Mouse (Mus musculus): ENCODE results near the gene Snrnp35.

The Snrnp35 gene

GRCm38 (mm10) chr5:124500037-124500436 lies 17.1 kb downstream of the Snrnp35 start:
- CTCF ChIA-PET = interaction anchor here (0.7 kb wide), 1 partner anchor 11 kb away, joined by 6 read pairs; no protein-coding TSS in a partner anchor

- CTCF ChIA-PET = no interaction called here
These were observed 17.6 kb downstream of the Snrnp35 start for GRCm38 (mm10) chr5:124500573-124500972.

DNA sequence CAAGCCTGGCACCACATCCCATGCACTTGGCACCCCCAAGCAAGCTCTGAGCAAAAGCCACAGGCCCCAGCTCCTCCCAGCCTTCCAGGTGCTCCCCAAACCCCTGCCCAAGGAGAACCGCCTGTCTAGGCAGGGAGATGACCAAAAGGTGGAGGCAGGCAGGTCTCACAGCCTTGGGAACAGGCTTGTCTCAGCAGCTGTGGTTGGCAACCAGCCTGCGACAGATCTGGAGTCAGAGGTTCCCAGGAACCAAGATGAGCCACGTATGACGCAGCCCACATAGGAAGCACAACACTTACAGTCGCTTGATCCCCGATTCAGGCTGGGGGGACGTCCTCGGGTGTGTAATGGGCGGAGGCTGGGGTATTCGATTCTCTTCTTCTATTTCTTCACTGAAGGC lies 18.6 kb downstream of the Snrnp35 start:
- CTCF ChIA-PET = interaction anchor here (0.6 kb wide), 1 partner anchor 29 kb away, joined by 3 read pairs; no protein-coding TSS in a partner anchor

DNA sequence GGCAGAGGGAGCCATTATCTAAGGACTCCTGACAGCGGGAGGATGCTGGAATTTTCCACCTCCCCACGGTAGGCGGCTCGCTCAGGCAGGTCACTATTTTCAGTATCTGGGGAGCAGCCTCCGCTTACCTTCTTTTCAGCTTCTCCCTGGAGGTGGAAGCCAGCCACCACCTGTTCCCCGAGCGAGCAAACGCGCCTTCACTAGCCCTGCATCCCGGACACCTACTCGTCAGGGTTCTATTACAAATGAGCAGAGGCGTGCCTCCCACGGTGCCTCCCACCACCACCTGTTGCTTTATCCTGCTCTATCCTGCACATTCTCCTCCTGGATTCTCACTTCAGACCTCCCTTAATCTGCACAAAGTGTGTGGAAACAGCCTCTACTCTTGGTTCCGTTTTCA lies 20.8 kb downstream of the Snrnp35 start:
- CTCF ChIA-PET = no interaction called here

GRCm38 (mm10) chr5:124505235-124505634 lies 22.3 kb downstream of the Snrnp35 start:
- CTCF ChIA-PET = no interaction called here

DNA sequence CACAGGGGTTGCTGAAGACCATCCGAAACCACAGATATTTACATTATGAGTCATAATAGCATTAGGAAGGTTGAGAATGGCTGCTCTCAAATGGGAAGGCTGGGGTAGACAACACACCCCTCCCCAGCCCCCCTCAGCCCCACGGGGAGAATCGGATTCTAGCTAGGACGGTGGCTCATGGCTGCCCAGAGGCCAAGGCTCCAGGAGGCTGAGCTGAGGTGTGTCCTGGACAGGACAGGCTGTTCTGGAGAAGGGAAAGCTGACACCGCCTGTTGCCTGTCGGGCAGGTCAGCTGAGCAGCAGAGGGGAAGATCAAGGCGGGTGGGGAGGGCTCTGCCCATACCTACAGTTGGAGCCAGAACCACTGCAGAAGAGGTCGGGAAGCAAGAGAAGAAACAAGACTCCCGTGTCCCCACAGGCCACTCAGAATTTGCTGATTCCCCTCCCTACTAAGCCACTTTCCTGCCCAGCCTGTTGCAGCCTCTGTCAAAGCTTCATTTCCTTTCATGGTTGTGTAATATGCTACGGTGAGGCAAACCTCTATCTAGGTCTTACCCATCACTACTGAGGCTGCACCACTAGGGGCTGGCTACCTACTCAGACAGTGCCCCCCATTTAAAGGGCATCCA lies 23.9 kb downstream of the Snrnp35 start:
- CTCF ChIA-PET = no interaction called here

DNA sequence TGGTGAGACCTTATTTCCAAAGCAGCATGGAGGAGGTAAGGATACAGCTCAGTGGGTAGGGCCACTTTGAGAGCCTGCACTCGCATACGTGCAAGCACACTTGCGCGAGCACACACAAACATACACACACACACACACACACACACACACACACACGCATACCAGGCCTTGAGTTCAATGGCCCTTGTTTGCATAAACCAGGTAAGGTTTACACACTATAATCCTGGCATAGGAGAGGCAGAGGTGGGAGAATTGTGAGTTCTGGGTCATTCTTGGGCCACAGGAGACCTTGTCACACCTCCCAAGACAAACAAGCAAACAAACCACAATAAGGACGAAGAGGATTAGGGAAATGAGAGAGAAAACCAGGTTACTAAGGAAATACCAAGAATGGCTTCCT lies 26.3 kb downstream of the Snrnp35 start:
- CTCF ChIA-PET = no interaction called here

DNA sequence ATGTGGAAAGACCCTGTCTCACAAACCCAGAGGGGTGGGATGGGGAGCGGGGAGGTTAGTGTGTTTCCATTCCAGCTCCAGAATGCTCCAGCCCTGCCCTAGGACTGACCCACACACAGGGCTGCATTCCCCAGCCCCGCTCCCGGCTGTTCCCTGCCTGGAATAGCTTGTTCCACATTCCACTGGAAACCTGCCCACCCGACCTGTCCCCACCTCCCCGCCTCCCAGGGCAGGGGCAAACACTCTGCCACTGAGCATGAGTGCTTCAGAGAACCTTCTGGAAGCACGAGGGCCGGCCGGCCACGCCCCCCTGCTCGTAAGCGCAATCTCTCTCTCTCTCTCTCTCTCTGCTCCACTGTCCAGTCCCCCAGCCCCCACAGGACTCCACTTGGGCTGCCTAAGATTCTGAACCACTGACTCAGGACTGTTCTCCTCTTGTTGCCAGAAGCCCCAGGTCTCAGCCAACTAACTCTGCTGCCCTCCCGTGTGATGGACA lies 26.9 kb downstream of the Snrnp35 start:
- CTCF ChIA-PET = no interaction called here

GRCm38 (mm10) chr5:124510536-124511050 lies 27.7 kb downstream of the Snrnp35 start:
- CTCF ChIA-PET = interaction anchor here (0.5 to 0.6 kb wide), 3 partner anchors 11 to 134 kb away, joined by 4 to 9 read pairs (median 6); no protein-coding TSS in a partner anchor

DNA sequence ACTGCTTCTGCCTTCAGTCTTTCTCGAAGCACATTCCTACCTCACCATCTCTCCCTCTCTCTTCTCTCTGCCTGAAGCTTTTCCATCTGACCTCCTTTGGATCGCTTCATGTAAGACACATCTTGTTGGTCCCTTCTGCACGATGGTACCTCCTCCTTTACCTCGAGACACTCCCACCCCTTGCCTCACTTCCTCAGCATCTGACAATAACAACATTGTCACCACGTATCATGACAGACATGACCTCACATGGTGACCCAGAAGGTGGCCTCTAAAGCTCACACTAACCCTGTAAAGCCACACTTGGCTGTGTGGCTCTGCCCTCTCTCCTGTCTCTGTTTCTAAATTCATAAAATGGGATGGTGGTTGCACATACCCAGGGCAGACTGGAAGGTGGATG lies 32.9 kb downstream of the Snrnp35 start:
- CTCF ChIA-PET = interaction anchor here (0.9 kb wide), 1 partner anchor 89 kb away, joined by 3 read pairs; no protein-coding TSS in a partner anchor

GRCm38 (mm10) chr5:124518648-124519047 lies 35.7 kb downstream of the Snrnp35 start:
- CTCF ChIA-PET = no interaction called here

DNA sequence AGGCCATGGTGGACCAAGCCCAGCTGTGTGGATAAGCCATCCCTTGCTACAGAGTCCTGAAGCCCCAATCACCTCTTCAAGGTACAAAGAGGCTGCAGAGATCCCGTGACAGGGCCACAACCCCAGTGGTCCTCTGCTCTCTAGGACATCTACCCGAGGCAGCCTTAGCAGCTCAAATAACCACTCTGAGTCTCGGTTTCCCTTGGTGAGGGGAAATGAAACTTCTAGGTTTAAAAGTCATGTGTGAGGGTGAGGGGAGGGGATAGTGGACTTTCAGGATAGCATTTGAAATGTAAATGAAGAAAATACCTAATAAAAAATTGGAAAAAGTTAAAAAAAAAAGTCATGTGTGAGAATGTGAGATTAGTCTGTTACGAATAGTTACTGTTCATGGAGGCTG lies 38.7 kb downstream of the Snrnp35 start:
- CTCF ChIA-PET = interaction anchor here (0.7 kb wide), 1 partner anchor 11 kb away, joined by 3 read pairs; no protein-coding TSS in a partner anchor

- CTCF ChIA-PET = interaction anchor here (0.5 kb wide), 1 partner anchor 126 kb away, joined by 7 read pairs; no protein-coding TSS in a partner anchor
These were observed 40.1 kb downstream of the Snrnp35 start for GRCm38 (mm10) chr5:124523032-124523431.

- CTCF ChIA-PET = interaction anchor here (0.7 kb wide), 1 partner anchor 76 kb away, joined by 5 read pairs; no protein-coding TSS in a partner anchor
These were observed 42.0 kb downstream of the Snrnp35 start for GRCm38 (mm10) chr5:124524943-124525342.

GRCm38 (mm10) chr5:124528351-124528750 lies 45.4 kb downstream of the Snrnp35 start:
- CTCF ChIA-PET = interaction anchor here (0.7 kb wide), 1 partner anchor 17 kb away, joined by 9 read pairs; no protein-coding TSS in a partner anchor

GRCm38 (mm10) chr5:124528791-124529190 lies 45.9 kb downstream of the Snrnp35 start:
- CTCF ChIA-PET = interaction anchor here (0.7 kb wide), 1 partner anchor 18 kb away, joined by 9 read pairs; no protein-coding TSS in a partner anchor

- CTCF ChIA-PET = interaction anchor here (0.6 kb wide), 1 partner anchor 19 kb away, joined by 4 read pairs; no protein-coding TSS in a partner anchor
These were observed 46.3 kb downstream of the Snrnp35 start for GRCm38 (mm10) chr5:124529191-124529651.

DNA sequence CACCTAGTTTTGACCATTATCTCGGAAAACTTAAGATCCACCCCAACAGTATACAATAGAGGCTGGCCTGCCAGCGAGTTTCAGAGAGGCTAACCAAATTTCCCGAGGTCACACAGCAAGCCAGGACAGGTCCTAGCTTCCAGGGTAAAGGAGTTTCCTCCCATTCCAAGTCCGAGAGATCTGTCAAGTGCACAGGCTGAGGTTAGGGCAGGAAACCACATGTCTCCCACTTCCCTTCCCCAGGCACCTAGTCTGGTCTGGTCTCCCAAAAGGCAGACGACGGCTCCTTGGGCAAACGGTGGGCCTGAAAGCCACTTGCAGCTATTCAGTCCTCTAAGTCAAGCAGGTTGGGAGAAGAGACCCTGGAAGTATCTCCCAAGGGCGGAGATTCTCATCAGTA lies 46.8 kb downstream of the Snrnp35 start:
- CTCF ChIA-PET = interaction anchor here (0.6 kb wide), 1 partner anchor 18 kb away, joined by 4 read pairs; no protein-coding TSS in a partner anchor

GRCm38 (mm10) chr5:124530655-124531582 lies 48.0 kb downstream of the Snrnp35 start, which contains the start of gene Rilpl1:
Gene Rilpl1 (minus strand): TSS chr5:124531391.
- CTCF ChIA-PET = interaction anchor here (0.6 kb wide), 1 partner anchor 29 kb away, joined by 3 read pairs; no protein-coding TSS in a partner anchor

DNA sequence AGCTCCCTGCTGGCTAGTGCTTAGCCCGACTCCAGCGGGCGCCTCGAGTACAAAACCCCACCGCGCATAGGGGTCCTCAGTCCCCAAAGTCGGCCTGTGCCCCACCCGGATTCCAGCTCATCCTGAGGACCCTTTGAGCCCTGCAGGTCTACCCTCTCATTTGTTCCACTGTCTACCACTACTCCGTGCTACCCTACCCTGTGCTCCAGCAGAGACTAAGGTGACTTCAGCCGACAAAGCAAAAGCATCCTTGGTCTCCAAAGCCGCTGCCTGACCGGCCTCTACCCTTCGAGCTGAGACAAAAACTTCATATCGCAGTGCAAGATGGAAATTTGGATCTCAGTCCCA lies 48.6 kb downstream of the Snrnp35 start:
- CTCF ChIA-PET = no interaction called here

DNA sequence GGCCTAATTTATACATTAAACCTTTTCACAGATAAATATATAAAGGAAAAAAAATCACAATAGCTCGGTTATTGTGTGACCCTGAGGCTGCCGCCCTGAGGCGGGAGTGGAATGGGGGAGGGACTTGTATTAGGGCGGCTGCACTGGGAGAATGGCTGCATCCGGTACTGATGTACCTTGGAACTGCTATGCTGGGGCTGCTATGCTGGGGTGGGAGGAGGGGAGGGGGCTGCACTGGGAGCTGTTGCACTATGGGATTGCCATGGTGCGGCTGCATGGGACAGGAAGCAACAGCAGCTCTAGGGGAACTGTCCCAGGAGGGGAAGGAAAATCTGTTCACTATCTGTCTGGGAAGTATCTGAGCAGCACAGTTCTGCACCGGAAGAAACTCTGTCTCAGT lies 49.5 kb downstream of the Snrnp35 start:
- CTCF ChIA-PET = interaction anchor here (0.6 kb wide), 1 partner anchor 12 kb away, joined by 6 read pairs; no protein-coding TSS in a partner anchor

DNA sequence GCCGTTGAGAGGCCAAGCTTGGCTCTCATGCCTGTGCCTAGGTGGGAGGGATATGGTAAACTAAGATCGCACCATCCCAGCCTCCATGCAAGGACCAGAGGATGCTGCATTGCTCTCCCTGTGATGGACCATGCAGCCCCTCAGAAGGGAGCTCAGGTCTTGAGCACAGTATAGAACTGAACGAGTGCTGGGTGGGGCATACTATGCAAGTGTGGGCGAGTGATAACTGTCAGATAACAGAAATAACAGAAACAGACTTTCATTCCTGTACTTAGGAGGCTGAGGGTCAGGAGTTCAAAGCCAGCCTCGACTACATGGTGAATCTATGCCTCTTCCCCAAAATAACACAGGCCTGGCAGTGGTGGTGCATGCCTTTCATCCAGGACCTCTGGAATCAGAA lies 52.1 kb downstream of the Snrnp35 start:
- CTCF ChIA-PET = no interaction called here

Data from spleen, embryonic (tissue).